ENCODE assay signal across 10 mouse cellular contexts in genomic region chr11:8601411-8601821, GRCm38 (mm10).
DNase-seq lines count a peak whose midpoint lies in the region; ATAC-seq and TF ChIP-seq lines count a peak whose summit lies in the region.
"Had no signal": no experiment of that assay in that cellular context is flagged by ENCODE, and none has a peak within 500 bp of the region (broad histone marks: within the 10 kb centered on the region; RNA-seq: fewer than 3 reads in every experiment).

No protein-coding gene starts in this region.

- no peak for TF ChIP-seq CTCF in forebrain, postnatal 0 days (IDR thresholded peaks at IDR 0.05; ENCODE audit: low read depth)
- no peak for TF ChIP-seq CTCF in spleen, adult 2 months (IDR thresholded peaks at IDR 0.05; ENCODE audit: extremely low read depth, insufficient read depth, insufficient read length, insufficient replicate concordance)

- H3K27ac ChIP-seq in forebrain, embryonic 10.5 days: peak overlapping the region; percentile 70
- no peak overlapping the region for H3K27ac ChIP-seq in forebrain, postnatal 0 days (ENCODE audit: low read depth, low read length)
- H3K27ac ChIP-seq in spleen, adult 2 months (ENCODE audit: insufficient read depth, low read length): peak overlapping the region; percentile 45; the same call in 1 of the 2 replicates
- 0 out of 2 replicates have a peak overlapping the region, but pooled peaks have one; percentile 21 for H3K27ac ChIP-seq in midbrain, embryonic 11.5 days (ENCODE audit: low read depth, low read length)
- H3K27ac ChIP-seq: liver, embryonic 13.5 days had no signal

- peaks cover 22% of the 10 kb centered on the region for H3K4me1 ChIP-seq in forebrain, embryonic 10.5 days
- H3K4me1 ChIP-seq in forebrain, postnatal 0 days (ENCODE audit: insufficient read depth): no peaks in the 10 kb centered on the region
- H3K4me1 ChIP-seq in spleen, adult 2 months (ENCODE audit: control insufficient read depth, insufficient read depth, insufficient read length): peaks cover 19% of the 10 kb centered on the region; the same call in 1 of the 2 replicates
- peaks cover 8% of the 10 kb centered on the region; the same call in 1 of the 2 replicates for H3K4me1 ChIP-seq in midbrain, embryonic 11.5 days (ENCODE audit: control insufficient read depth, insufficient read depth, low read length)

- no peak overlapping the region for H3K4me3 ChIP-seq in forebrain, embryonic 10.5 days
- H3K4me3 ChIP-seq in forebrain, postnatal 0 days (ENCODE audit: low read depth, low read length): no peak overlapping the region
- H3K4me3 ChIP-seq in spleen, adult 2 months (ENCODE audit: extremely low read depth, insufficient read depth, insufficient read length): no peak overlapping the region
- H3K4me3 ChIP-seq in midbrain, embryonic 11.5 days (ENCODE audit: low read depth, low read length): no peak overlapping the region
- H3K4me3 ChIP-seq: liver, embryonic 13.5 days had no signal

- no peak overlapping the region for H3K4me2 ChIP-seq in forebrain, postnatal 0 days (ENCODE audit: low read depth)
- no peak overlapping the region for H3K4me2 ChIP-seq in midbrain, embryonic 11.5 days
- H3K4me2 ChIP-seq: liver, embryonic 13.5 days had no signal

- no peak for DNase-seq in forebrain, embryonic 10.5 days (ENCODE audit: extremely low spot score, low spot score)
- DNase-seq in forebrain, postnatal 0 days: no peak
- no peak for DNase-seq in spleen, adult 2 months (ENCODE audit: low read depth in 1 of 2, low spot score in 2 of 2)
- DNase-seq in spleen, adult 12 weeks (ENCODE audit: low spot score): no peak
- peak; percentile 91 for DNase-seq in midbrain, embryonic 11.5 days (ENCODE audit: low spot score, missing footprints)
- peak; percentile 45 for DNase-seq in thymus, postnatal 4 days
- DNase-seq in left cerebral cortex, adult 9 months (ENCODE audit: low spot score in 2 of 2): no peak
- no peak for DNase-seq in frontal cortex, postnatal 36 days (ENCODE audit: low spot score in 2 of 2)
- DNase-seq: adrenal gland, postnatal 25 days; liver, embryonic 13.5 days had no signal

- ATAC-seq in forebrain, postnatal 0 days: no peak
- peak; percentile 96 for ATAC-seq in midbrain, embryonic 11.5 days (ENCODE audit: low FRiP score)

- 56% methylated on average over 7 of the region's 7 CpGs for WGBS in forebrain, embryonic 10.5 days
- 50% methylated on average over 7 of the region's 7 CpGs for WGBS in forebrain, postnatal 0 days
- WGBS in spleen, adult 2 months: 33% methylated on average over 7 of the region's 7 CpGs
- WGBS in midbrain, embryonic 11.5 days: 38% methylated on average over 7 of the region's 7 CpGs

- no peaks in the 10 kb centered on the region for H3K9me3 ChIP-seq in forebrain, embryonic 10.5 days
- H3K9me3 ChIP-seq in forebrain, postnatal 0 days (ENCODE audit: low read length): no peaks in the 10 kb centered on the region
- no peaks in the 10 kb centered on the region for H3K9me3 ChIP-seq in midbrain, embryonic 11.5 days (ENCODE audit: control insufficient read depth, low read length)
- H3K9me3 ChIP-seq: liver, embryonic 13.5 days had no signal

- H3K9ac ChIP-seq in forebrain, postnatal 0 days: no peak overlapping the region
- no peak overlapping the region for H3K9ac ChIP-seq in midbrain, embryonic 11.5 days (ENCODE audit: low read length)
- H3K9ac ChIP-seq: liver, embryonic 13.5 days had no signal

- TF ChIP-seq POLR2A in spleen, adult 2 months (IDR thresholded peaks at IDR 0.05; ENCODE audit: low read depth, low read length): no peak

- H3K27me3 ChIP-seq in forebrain, embryonic 10.5 days (ENCODE audit: poor library complexity, severe bottlenecking): no peaks in the 10 kb centered on the region
- no peaks in the 10 kb centered on the region for H3K27me3 ChIP-seq in forebrain, postnatal 0 days (ENCODE audit: insufficient read depth, low read length)
- H3K27me3 ChIP-seq in spleen, adult 2 months (ENCODE audit: control insufficient read depth, insufficient read depth, low read length): no peaks in the 10 kb centered on the region
- no peaks in the 10 kb centered on the region for H3K27me3 ChIP-seq in midbrain, embryonic 11.5 days (ENCODE audit: control insufficient read depth, insufficient read depth, low read length)
- H3K27me3 ChIP-seq: liver, embryonic 13.5 days had no signal

- H3K36me3 ChIP-seq in forebrain, embryonic 10.5 days (replicated peaks): peaks cover 55% of the 10 kb centered on the region
- no peaks in the 10 kb centered on the region for H3K36me3 ChIP-seq in forebrain, postnatal 0 days (ENCODE audit: insufficient read depth)
- H3K36me3 ChIP-seq in spleen, adult 2 months (ENCODE audit: control insufficient read depth, insufficient read depth, low read length): no peaks in the 10 kb centered on the region
- no peaks in the 10 kb centered on the region for H3K36me3 ChIP-seq in midbrain, embryonic 11.5 days (ENCODE audit: control insufficient read depth, insufficient read depth, low read length)

Comparison
In these comparisons a context has a peak if more than half of its experiments do, and no peak if none do; other contexts are left out.
1. DNase-seq: peak in midbrain, embryonic 11.5 days (single experiment) and thymus, postnatal 4 days (single experiment); none in forebrain, embryonic 10.5 days (single experiment), forebrain, postnatal 0 days (single experiment), spleen, adult 2 months (0 of 2), spleen, adult 12 weeks (single experiment), left cerebral cortex, adult 9 months (0 of 2) and frontal cortex, postnatal 36 days (0 of 2).